Mouse (Mus musculus): ENCODE data around the gene Large1. TPM values are rescaled to one million over a fixed set of nuclear protein-coding genes. Genes with fewer than 3 reads are reported as not detected.
"Not testable (repeated sequence)": the region's sequence is repeated elsewhere in the genome, so short reads cannot be mapped to it uniquely, and the experiment has no call there.

Gene Large1
- polyA plus RNA-seq (2015; fragmentation: Nextera tagmentation; extraction: Ambion mirVana), result 2.8 and 3.2 TPM in 2 replicates

DNA sequence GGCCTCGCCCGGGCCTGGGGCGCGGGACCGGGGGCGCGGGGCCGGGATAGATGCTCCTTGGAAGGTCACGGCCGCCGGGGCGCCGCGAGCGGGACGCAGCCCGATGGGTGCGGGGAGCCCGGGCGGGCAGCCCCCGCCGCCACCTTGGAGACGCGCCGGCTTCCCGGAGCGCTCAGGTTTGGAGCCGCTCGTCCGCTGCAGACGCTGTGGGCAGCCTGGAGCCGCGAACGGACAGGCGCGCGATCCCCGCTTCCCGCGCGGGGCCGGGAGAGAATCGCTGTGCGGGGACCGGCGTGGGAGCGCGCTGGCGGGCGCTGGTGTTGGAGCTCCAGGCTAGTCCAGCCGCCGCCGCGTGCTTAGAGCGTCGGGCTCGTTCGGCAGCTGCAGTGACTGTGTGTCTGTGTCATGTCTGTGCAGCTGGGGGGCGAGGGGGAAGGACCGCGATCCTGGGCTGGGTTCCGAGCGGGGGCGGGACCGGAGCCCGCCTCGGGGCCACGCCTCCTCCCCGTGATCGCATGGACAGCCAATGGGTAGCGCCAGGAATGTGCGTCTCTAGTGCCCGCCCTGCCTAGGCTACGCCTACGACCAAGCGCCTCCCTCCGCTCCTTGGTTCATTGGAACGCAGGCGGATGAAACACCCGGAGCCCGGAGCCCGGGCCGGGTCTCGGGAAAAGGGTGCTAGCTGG, at the start of gene Large1:
TSS of gene Large1 (minus strand) at position 433 of the 686 bp plus-strand sequence.
- peak; percentile 100 for ATAC-seq
- Histone ChIP-seq H3K9ac (ENCODE audit: low read depth, low read length) (peak within 1 kb of the TSS; percentile 77), H3K4me1 (replicated peaks; ENCODE audit: control insufficient read depth, insufficient read depth, low read length) (no peaks in the 10 kb centered on the region), H3K4me2 (replicated peaks; ENCODE audit: low read depth) (peak within 1 kb of the TSS; percentile 100), H3K27me3 (replicated peaks; ENCODE audit: control insufficient read depth, insufficient read depth, low read length) (0 out of 2 replicates have a peak, but pooled peaks cover 4% of the 10 kb centered on the region), H3K9me3 (ENCODE audit: control insufficient read depth) (no peaks in the 10 kb centered on the region), H3K27ac (ENCODE audit: low read depth, low read length) (peak within 1 kb of the TSS; percentile 78), H3K36me3 (ENCODE audit: control insufficient read depth, insufficient read depth) (no peaks in the 10 kb centered on the region), H3K4me3 (ENCODE audit: low read depth, low read length) (peak within 1 kb of the TSS; percentile 90)
- under 1% methylated on average over 74 of the region's 84 CpGs for WGBS
- peak; percentile 39 for TF ChIP-seq CTCF (IDR thresholded peaks at IDR 0.05; ENCODE audit: low read depth)

DNA sequence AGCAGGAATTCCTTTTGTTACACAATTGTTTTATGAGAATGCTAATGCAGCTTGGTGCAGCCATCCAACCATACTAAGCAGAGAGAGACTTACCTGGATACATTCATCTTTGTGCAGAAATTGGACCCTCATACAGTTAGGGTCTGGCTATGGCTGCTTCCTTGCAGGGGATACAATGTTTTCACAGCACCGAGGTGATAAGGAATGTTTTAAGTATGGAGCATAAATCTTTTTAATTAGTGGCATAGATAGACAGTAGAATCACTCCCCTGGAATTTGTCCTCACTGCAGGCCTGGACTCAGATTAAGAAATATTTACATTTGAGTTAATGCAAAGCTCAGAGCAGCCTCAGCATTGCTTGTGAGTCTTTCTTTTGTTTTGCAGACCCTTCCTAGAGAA, 47.0 kb upstream of the Large1 start:
- Histone ChIP-seq H3K9ac (ENCODE audit: low read depth, low read length) (no peak overlapping the region), H3K4me3 (ENCODE audit: low read depth, low read length) (no peak overlapping the region), H3K36me3 (ENCODE audit: control insufficient read depth, insufficient read depth) (no peaks in the 10 kb centered on the region), H3K27me3 (replicated peaks; ENCODE audit: control insufficient read depth, insufficient read depth, low read length) (no peaks in the 10 kb centered on the region), H3K27ac (ENCODE audit: low read depth, low read length) (no peak overlapping the region), H3K4me2 (replicated peaks; ENCODE audit: low read depth) (no peak overlapping the region), H3K9me3 (ENCODE audit: control insufficient read depth) (no peaks in the 10 kb centered on the region), H3K4me1 (replicated peaks; ENCODE audit: control insufficient read depth, insufficient read depth, low read length) (no peaks in the 10 kb centered on the region)
- ATAC-seq, result no peak
- 14% methylated on average over 1 of the region's 1 CpGs for WGBS
- no peak for TF ChIP-seq CTCF (IDR thresholded peaks at IDR 0.05; ENCODE audit: low read depth)

DNA sequence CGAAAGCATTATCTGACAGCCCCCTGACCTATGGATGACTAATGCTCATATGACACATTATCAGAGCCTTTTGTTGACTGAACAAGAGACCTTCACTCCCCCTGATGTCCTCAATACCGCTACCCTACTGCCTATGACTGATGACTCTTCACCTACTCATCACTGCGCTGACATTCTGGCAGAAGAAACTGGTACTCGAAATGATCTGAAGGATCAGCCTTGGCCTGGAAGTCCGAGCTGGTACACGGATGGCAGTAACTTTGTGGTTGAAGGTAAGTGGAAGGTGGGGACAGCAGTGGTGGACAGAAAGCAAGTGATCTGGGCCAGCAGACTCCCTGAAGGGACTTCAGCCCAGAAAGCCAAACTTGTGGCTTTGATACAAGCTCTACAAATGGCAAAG, 19.7 kb upstream of the Large1 start:
- not testable (repeated sequence) for H3K27me3 ChIP-seq (replicated peaks; ENCODE audit: control insufficient read depth, insufficient read depth, low read length); H3K36me3 ChIP-seq (ENCODE audit: control insufficient read depth, insufficient read depth); H3K9ac ChIP-seq (ENCODE audit: low read depth, low read length); H3K4me1 ChIP-seq (replicated peaks; ENCODE audit: control insufficient read depth, insufficient read depth, low read length); H3K27ac ChIP-seq (ENCODE audit: low read depth, low read length); H3K4me3 ChIP-seq (ENCODE audit: low read depth, low read length); ATAC-seq; H3K4me2 ChIP-seq (replicated peaks; ENCODE audit: low read depth); H3K9me3 ChIP-seq (ENCODE audit: control insufficient read depth)
- 87% methylated on average over 6 of the region's 6 CpGs for WGBS

DNA sequence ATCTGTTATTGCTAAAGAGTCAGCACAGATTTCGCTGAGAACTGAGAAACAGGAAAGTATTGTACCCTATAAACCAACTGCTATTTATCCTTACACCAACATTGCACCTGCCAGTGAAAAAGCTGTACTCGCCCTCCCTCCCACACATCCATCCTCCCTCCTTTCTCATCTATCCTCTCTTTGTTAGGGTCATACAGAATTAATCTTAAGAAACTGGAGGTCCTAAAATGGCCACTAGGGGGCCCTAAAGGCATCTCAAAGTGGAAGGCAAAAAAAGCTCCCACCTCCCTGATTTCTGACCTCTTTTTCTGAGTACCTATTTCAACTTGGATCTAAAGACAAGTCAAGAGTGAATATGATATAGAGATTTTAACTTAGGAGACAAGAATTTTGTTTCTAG, 2.6 kb upstream of the Large1 start:
- H3K9me3 ChIP-seq (ENCODE audit: control insufficient read depth), result no peaks in the 10 kb centered on the region
- no peak overlapping the region for H3K9ac ChIP-seq (ENCODE audit: low read depth, low read length)
- H3K4me2 ChIP-seq (replicated peaks; ENCODE audit: low read depth), result no peak overlapping the region
- H3K27me3 ChIP-seq (replicated peaks; ENCODE audit: control insufficient read depth, insufficient read depth, low read length), result 0 out of 2 replicates have a peak, but pooled peaks cover 4% of the 10 kb centered on the region
- TF ChIP-seq CTCF (IDR thresholded peaks at IDR 0.05; ENCODE audit: low read depth), result peak; percentile 76
- WGBS, result 31% methylated on average over 2 of the region's 2 CpGs
- H3K4me3 ChIP-seq (ENCODE audit: low read depth, low read length), result no peak overlapping the region
- no peaks in the 10 kb centered on the region for H3K4me1 ChIP-seq (replicated peaks; ENCODE audit: control insufficient read depth, insufficient read depth, low read length)
- no peaks in the 10 kb centered on the region for H3K36me3 ChIP-seq (ENCODE audit: control insufficient read depth, insufficient read depth)
- ATAC-seq, result no peak
- no peak overlapping the region for H3K27ac ChIP-seq (ENCODE audit: low read depth, low read length)

DNA sequence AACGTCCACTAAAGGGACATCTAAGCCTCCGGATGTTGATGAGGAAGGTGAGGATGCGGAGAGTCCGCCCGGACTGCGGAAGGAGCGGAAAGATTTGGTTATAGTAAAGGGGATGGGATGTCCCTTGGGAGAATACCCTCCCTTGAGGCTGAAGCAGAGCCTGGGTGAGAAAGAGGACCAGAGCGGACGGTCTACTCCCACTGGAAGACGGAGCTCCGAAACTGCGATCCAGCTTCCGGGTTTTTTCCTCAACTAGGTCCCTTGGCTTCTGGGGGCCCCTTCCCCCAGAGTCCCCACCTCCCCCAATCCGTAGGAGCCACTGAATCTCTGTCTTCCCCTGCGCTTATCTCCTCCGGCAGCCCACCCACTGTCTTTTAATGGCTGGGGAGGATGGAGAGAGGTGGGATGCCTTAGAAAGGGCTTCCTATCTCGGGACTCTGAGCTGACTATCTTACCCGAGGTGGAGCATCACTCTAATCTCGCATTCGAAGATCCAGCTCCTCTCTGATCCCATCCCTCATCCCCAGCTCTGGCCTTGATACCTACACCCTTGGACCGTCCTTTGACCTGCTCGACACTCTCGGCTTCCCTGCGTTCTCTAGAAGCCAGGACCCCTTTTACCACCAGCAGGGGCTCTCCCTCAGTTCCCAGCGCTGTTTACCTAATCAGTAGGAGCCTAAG, 1.0 kb upstream of the Large1 start:
- peak overlapping the region; percentile 47 for H3K9ac ChIP-seq (ENCODE audit: low read depth, low read length)
- peak overlapping the region; percentile 90 for H3K4me3 ChIP-seq (ENCODE audit: low read depth, low read length)
- 0 out of 2 replicates have a peak, but pooled peaks cover 4% of the 10 kb centered on the region for H3K27me3 ChIP-seq (replicated peaks; ENCODE audit: control insufficient read depth, insufficient read depth, low read length)
- no peaks in the 10 kb centered on the region for H3K4me1 ChIP-seq (replicated peaks; ENCODE audit: control insufficient read depth, insufficient read depth, low read length)
- ATAC-seq, result no peak
- TF ChIP-seq CTCF (IDR thresholded peaks at IDR 0.05; ENCODE audit: low read depth), result 0 out of 2 replicates have a peak, but pooled peaks have one; percentile 19
- H3K9me3 ChIP-seq (ENCODE audit: control insufficient read depth), result no peaks in the 10 kb centered on the region
- no peaks in the 10 kb centered on the region for H3K36me3 ChIP-seq (ENCODE audit: control insufficient read depth, insufficient read depth)
- WGBS, result under 1% methylated on average over 25 of the region's 25 CpGs
- H3K27ac ChIP-seq (ENCODE audit: low read depth, low read length), result no peak overlapping the region
- H3K4me2 ChIP-seq (replicated peaks; ENCODE audit: low read depth), result peak overlapping the region; percentile 100

DNA sequence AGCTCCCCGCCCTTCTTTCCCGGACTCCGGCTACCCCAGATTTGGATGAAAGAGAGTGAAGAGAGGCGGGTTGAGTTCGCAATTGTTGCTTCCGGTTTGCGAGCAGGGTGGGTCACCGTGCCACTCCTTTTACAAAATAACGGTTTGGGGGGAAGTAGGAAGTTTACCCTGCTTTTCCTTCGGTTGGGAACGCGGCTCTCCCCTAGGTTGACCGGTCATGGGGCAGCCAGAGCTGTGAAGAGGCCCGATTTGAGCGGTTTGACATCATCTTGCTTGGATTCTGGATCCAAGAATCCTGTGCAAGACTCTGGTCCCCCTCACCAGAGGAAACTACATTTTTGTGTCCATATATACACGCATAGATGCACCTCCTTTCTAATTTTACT, 447 bp upstream of the Large1 start:
- no peak for TF ChIP-seq CTCF (IDR thresholded peaks at IDR 0.05; ENCODE audit: low read depth)
- Histone ChIP-seq H3K4me3 (ENCODE audit: low read depth, low read length) (peak overlapping the region; percentile 90), H3K36me3 (ENCODE audit: control insufficient read depth, insufficient read depth) (no peaks in the 10 kb centered on the region), H3K9me3 (ENCODE audit: control insufficient read depth) (no peaks in the 10 kb centered on the region), H3K27ac (ENCODE audit: low read depth, low read length) (peak overlapping the region; percentile 78), H3K4me2 (replicated peaks; ENCODE audit: low read depth) (peak overlapping the region; percentile 100), H3K9ac (ENCODE audit: low read depth, low read length) (peak overlapping the region; percentile 47), H3K27me3 (replicated peaks; ENCODE audit: control insufficient read depth, insufficient read depth, low read length) (0 out of 2 replicates have a peak, but pooled peaks cover 4% of the 10 kb centered on the region), H3K4me1 (replicated peaks; ENCODE audit: control insufficient read depth, insufficient read depth, low read length) (no peaks in the 10 kb centered on the region)
- WGBS, result under 1% methylated on average over 16 of the region's 16 CpGs
- ATAC-seq, result peak; percentile 32

Measured in intestine, postnatal 0 days (tissue).